Mouse (Mus musculus): ENCODE measurements around the gene Slco1a4. TPM values are rescaled to one million over a fixed set of nuclear protein-coding genes. Genes with fewer than 3 reads are reported as not detected.
"Not testable (repeated sequence)": the region's sequence is repeated elsewhere in the genome, so short reads cannot be mapped to it uniquely, and the experiment has no call there.

Gene Slco1a4
- 1 to 10 TPM; 1.2 to 1.3 TPM for total RNA-seq (2021)
- long read RNA-seq, experiment 1: 0 reads
- long read RNA-seq, experiment 2: 0 reads

DNA sequence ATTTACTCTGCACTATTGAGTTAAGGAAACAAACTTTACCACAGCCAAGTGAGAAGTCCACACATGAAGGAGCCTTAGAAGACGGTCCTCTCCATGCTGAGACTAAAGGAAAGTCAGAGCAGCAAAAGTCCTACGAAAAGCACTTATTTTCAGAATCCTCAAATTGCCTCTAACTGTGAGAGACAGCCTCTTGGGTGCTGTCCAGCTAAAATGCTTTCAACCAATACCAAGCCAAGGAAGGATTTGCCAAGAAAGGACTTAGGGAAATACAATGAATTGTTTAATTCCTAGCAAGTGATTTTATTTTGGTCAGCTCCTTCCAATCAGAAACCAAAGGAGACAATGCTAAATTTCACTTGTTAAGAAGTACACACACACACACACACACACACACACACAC is at the start of gene Slco1a4:
Slco1a4 (minus strand) TSS at position 115 of the 400 bp plus-strand sequence.
- DNase-seq (ENCODE audit: low spot score in 2 of 2): no peak

DNA sequence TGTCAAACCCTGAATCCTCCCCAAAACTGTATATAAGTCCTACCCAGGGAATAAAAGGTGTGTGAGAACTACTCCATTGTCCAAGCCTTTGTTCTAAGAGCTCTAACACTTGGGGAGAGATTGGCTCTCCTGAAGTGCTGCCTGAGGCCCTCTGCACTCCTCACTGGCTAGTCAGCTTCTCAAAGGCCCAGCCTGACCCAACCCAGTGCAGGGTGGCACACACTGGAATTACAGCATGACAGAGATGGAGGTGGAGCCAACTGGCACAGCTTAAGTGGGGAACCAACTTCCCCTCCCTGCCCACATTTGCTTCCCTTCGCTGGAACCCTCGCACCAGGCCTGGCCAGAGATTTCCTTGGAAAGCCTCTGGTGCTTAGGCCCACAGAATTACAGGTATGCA is 42.2 kb upstream of the Slco1a4 start:
- DNase-seq (ENCODE audit: low spot score in 2 of 2): no peak

DNA sequence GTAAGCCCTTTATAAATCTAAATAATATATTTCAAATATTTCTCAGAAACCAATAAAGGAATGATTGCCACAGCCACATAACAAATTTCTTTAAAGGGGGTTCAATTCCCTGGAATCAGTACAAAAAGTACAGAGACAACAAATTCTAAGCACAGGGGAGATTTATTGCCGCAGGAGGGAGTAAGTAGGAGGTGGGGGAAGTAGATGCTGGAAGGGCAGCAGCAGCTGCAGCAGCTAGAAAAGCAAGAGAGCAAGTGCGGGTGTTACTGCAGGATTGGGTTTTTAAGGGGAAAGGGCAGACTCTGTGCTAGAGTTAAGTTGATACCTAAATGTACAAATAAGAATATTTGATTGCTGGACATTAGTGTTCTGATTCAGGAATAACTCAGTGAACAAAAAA is 33.7 kb upstream of the Slco1a4 start:
- no peak for DNase-seq (ENCODE audit: low spot score in 2 of 2)

DNA sequence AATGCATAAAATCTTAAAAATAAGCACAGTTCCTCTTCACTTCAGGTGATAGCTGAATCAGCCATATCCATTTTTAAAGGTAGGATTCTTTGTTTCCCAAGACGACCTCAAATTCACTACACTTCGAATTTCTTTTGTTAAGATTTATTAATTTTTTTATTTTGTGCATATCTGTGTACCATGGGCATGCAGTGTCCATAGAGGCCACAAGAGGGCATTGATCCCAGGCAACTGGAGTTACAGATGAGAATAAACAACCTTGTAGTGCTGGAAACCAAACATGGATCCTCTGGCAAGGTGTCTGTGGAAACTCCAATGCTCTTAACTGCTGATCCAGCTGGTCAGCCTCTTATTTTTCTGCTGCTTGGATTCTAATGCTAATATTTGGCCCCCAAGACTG is 32.2 kb upstream of the Slco1a4 start:
- DNase-seq (ENCODE audit: low spot score in 2 of 2): no peak

DNA sequence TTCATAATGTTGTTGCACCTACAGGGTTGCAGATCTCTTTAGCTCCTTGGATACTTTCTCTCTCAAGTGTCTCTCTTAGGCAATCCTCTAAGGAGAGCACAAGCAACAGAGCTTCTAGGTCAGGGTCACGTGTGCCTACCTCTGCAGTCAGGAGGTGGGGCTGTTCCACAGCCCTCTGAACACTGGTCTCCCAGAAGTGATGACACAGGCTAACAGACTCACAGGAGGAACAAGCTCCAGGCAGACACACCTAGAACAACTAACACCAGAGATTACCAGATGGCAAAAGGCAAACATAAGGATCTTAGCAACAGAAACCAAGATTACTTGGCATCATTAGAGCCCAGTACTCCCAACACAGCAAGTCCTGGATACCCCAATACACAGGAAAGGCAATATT is 26.6 kb upstream of the Slco1a4 start:
- no peak for DNase-seq (ENCODE audit: low spot score in 2 of 2)

DNA sequence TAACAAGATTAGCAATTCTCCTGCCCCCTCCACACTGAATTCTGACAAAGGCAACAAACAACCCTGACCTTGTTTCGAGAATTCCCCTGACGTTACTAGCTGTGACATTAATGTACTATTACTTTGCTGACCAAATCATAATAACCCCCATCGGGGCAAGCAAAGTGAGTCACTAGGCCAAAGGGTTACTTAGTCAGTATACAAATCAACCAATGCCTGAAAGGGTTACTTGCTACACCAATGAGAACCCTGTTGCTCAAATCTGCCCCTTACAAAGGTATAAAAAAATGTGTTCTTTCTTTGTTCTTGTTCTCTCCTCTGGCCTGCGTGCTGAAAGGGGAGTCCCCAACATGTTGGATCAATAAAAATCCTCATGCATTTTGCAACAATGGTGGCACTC is 19.7 kb upstream of the Slco1a4 start:
- DNase-seq (ENCODE audit: low spot score in 2 of 2): not testable (repeated sequence)

DNA sequence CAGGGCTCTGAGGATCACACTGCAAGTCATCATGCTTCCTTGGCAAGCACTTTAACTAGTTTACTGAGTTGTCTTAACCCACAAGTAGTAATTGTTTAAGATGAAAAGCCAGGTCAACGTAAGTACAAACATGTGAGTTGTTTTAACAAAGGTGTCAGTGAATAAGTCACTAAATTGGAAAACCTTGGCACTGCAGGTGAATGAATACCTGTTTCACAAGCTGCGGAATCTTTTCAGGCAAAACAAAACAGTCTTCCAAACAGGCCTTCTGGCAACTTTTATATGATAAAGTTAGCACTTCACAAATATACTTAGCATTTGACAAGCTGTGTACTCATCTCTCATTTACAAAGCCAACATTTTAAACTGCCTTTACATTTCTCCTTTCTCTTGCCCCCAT is 15.7 kb upstream of the Slco1a4 start:
- DNase-seq (ENCODE audit: low spot score in 2 of 2): no peak

DNA sequence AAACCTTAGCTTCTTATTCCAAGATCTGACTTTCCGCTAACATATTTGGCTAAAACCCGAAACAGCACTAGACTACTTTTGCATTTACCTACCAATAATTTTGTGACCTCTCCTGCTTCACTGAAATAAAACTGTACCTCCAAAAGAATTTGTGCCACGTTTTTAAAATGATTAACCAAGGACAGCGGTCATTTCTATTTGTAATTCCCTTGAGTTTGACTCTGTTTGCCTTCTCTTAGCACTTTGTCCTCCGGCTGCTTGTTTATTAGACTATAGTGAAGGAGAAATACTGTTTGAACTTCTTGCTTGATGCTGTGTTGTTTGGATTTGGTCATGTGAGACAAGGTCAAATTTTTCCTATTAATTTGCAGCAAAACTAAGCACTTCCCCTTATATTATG is 12.7 kb upstream of the Slco1a4 start:
- DNase-seq (ENCODE audit: low spot score in 2 of 2): no peak

DNA sequence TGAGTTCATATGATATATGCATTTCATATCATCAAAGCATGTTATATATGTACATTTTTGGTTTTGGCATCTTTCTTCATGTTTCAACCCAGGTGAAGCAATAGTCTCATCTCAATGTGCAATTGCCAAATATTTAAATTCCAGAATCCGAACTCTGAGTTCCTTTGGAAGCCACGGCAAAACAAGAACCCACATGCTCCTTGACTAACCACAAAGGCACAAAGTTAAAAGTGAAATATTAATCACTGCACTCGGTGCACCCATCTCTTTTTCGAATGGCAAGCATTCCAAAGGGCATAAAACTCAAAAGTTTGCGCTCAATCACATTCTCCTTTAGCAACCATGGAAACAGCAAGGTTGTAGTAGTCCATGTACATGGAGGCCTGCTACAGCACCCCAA is 10.0 kb upstream of the Slco1a4 start:
- no peak for DNase-seq (ENCODE audit: low spot score in 2 of 2)

DNA sequence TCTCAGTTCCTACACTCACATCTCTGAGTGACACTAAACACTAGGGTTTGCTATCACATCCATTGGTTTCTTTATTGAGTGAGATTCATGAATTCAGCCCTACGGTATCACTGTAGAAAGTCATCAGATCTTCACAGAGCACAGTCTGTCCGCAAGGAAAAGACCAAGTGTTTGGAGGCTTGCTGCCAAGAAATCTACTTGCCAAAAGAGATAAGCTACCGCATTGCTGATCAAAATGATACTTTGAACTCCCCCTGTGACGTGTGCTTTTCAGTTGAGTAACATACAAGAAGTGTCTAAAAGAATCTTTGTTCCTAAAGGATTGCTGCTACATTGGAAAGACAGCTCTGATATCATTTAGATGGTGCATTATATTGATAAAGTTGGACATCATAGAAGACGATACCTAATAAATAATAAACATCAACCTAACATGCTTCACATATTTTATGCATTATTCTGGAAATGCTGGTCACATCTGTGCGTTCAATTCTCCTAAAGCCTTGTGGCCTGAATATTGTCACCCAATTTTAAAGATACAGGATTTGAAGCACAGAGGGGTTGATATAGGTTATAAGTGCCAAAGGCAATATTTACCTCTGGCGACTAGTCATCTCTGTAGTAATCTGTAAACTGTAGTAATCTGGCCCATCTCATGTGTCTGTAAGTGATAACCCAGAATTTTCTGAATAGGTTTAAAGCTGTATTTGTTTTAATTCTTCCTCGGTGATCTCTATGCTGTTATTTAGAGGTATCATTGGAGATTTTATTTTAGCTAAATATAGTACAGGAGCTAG is 1.9 kb upstream of the Slco1a4 start:
- no peak for DNase-seq (ENCODE audit: low spot score in 2 of 2)

DNA sequence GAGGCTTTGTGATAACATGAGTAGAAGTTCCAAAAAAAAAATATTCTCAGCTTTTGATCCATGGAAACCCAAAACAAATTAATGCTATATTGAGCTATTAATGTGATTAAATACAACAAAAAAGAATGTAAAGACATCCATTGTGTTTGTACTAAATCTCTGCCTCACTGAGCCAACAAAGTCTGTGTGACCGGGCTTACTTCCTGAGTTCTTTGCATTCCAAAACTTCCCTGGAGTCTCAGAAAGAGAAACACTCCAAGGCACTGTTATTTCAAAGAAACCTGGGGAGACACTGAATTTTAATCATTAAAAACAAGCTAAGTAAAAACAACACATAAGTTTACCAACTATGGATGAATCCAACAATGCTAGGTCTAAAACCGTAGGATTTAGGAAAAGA is 2.4 kb downstream of the Slco1a4 start:
- no peak for DNase-seq (ENCODE audit: low spot score in 2 of 2)

DNA sequence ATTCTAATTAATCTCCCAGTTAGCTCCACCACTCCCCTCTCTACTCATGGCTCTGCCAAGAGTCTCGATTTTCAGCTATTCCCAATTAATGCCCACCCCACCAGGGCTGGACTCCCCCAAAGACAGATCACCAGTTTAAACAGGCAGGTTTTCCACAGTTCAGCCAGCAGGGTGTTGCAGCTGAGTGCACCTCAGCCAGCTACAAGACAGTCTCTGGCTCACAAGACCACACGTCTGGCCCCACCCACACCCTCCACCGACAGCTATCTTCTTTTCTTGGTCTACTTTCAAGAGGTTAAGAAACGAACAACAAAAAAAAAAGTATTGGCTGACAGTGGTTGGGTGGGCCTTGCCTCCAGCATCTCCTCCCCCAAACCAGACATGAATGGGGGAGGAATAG is 6.9 kb downstream of the Slco1a4 start:
- no peak for DNase-seq (ENCODE audit: low spot score in 2 of 2)

DNA sequence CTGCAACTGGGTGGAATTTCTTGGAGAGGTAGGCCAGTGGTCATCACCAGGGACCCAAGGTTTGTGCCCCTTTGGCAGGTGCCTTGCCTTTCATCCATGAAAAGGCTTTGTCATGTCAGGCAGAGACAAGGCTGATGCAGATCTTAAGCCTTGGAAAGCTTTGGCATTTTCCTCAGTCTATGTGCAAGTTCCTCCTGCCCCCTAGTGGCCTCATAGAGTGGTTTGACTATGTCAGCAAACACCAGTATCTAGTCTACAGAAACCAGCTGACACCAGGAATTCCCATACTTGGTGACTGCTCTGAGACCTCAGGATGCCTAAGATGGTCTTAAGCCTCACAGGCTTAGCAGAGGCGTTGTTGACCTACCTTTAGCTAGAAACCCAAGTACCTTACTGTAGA is 58.2 kb downstream of the Slco1a4 start:
- DNase-seq (ENCODE audit: low spot score in 2 of 2): no peak

DNA sequence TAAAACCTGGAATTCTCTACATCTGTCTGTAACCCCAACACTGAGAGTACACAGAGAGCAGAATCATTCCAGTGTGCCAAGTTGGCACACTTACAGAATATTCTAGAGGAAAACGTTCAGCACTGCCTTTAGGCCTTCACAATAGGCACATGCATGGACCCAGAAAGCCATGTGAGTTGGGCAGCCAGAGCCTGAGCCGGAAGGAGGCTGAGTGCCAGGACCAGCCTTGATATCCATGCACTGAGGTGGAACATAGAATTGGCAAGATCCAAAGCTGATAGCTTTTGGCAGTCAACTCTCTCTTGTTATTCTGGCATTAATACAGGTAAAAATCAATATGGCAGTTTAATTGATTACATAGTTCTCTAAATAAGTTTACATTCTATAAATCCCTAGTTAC is 81.5 kb downstream of the Slco1a4 start:
- DNase-seq (ENCODE audit: low spot score in 2 of 2): no peak

DNA sequence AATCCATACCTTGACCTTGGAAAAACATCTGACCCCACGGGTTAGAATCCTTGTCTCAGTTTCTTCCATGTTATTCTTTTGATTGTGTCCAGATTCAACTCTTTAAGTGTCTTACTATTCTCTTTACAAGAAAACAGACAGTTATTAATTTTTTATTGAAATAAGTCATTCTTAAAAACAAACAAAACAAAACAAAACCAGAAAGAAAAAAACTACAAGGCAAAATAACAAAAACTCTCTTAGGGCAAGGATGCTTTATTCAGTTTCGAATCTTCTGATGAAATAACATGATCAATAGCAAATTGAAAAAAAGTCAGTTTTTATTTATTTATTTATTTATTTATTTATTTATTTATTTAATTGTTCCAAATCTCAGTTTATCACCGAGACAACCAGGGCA is 82.3 kb downstream of the Slco1a4 start, which contains the start of gene Gm5724:
Gm5724 (minus strand) TSS at position 101 of the 400 bp plus-strand sequence.
- DNase-seq (ENCODE audit: low spot score in 2 of 2): no peak

Other genes starting within 250 kb of the Slco1a4 start
- 10 to 100 TPM in 1 of 2 experiments, under 1 TPM in 1; 0.62 to 17.0 TPM for gene Slco1b2, start 226.7 kb downstream of the Slco1a4 start, total RNA-seq (2021)
- not detected for gene Gm5724, start 82.4 kb downstream of the Slco1a4 start, total RNA-seq (2021)
- under 1 TPM in 1 of 2 experiments, not detected in 1; 0.34 TPM for gene Slco1a1, start 90.8 kb upstream of the Slco1a4 start, total RNA-seq (2021)
- gene Gm6614, start 155.2 kb upstream of the Slco1a4 start, total RNA-seq (2021): not detected

Data from adrenal gland, postnatal 4 days (tissue).